Mouse (Mus musculus) forebrain, postnatal 0 days (tissue): ENCODE measurements around the gene Ccdc28a. TPM values are rescaled to one million over a fixed set of nuclear protein-coding genes. Genes with fewer than 3 reads are reported as not detected.
A peak's percentile ranks its signal among the peaks of the same experiment; 100 is the strongest.

Experiments used
- ATAC-seq: fragments of 200-750 bp; cut with Nextera tagmentation; 2 replicates; pipeline ENCODE4 v1.8.0; 2017; ENCODE audit warnings: mild to moderate bottlenecking, moderate library complexity
- DNase-seq: peaks from one replicate; pipeline ENCODE4 v3.0.0-alpha.2; 2015
- H3K27ac ChIP-seq: fragments of 300-500 bp; sonication (generic); 2 replicates; pipeline ENCODE4 v1.5.1; 2014; ENCODE audit warnings: low read depth, mild to moderate bottlenecking, antibody characterized with exemption, low read length, moderate library complexity, mixed read lengths
- H3K27me3 ChIP-seq: fragments of 300-500 bp; sonication (generic); 2 replicates; pipeline ENCODE4 v1.6.1; 2014; ENCODE audit warnings: mild to moderate bottlenecking, low read length, mixed read lengths; ENCODE audit not compliant: insufficient read depth
- H3K36me3 ChIP-seq: fragments of 300-500 bp; sonication (generic); 2 replicates; pipeline ENCODE4 v1.6.1; 2014; ENCODE audit warnings: mild to moderate bottlenecking, moderate library complexity; ENCODE audit not compliant: insufficient read depth
- H3K4me1 ChIP-seq: fragments of 300-500 bp; sonication (generic); 2 replicates; pipeline ENCODE4 v1.6.1; 2014; ENCODE audit warnings: antibody characterized with exemption; ENCODE audit not compliant: insufficient read depth
- H3K4me2 ChIP-seq: fragments of 300-500 bp; sonication (generic); 2 replicates; pipeline ENCODE4 v1.6.1; 2014; ENCODE audit warnings: low read depth, mild to moderate bottlenecking, moderate library complexity
- H3K4me3 ChIP-seq: fragments of 300-500 bp; sonication (generic); 2 replicates; pipeline ENCODE4 v1.5.1; 2014; ENCODE audit warnings: low read depth, low read length, mixed read lengths
- H3K9ac ChIP-seq: fragments of 300-500 bp; sonication (generic); 2 replicates; pipeline ENCODE4 v1.6.1; 2014; ENCODE audit warnings: mild to moderate bottlenecking
- H3K9me3 ChIP-seq: fragments of 300-500 bp; sonication (generic); 2 replicates; pipeline ENCODE4 v1.6.1; 2016; ENCODE audit warnings: low read length
- CTCF ChIP-seq: sonication (generic); IDR thresholded peaks from 2 replicates; pipeline ENCODE4 v1.5.1; 2016; ENCODE audit warnings: antibody characterized with exemption, control low read depth, low read depth
- WGBS: fragments of 180-500 bp; shearing (Covaris S2); extraction: QIAGEN DNeasy Blood & Tissue Kit; methylation state at CpG from one replicate; pipeline ENCODE4 v1.1.7; 2014; 5-methylcytosine and 5-hydroxymethylcytosine counted together
- polyA plus RNA-seq: library from polyadenylated mRNA; unstranded; fragments of >200 nt; fragmentation: Nextera tagmentation; extraction: Ambion mirVana; gene quantifications from 2 replicates; pipeline ENCODE4 v1.2.1, GENCODE M21; 2015
- total RNA-seq: library from RNA; depleted of rRNA; stranded (reverse); fragments of >200 nt; gene quantifications from 2 replicates; pipeline ENCODE4 v1.2.3, GENCODE M21; 2014

The Ccdc28a gene
- total and polyA plus RNA-seq, 2 experiments from 2014 or later, result 5.1 to 7.0 TPM

GRCm38 (mm10) chr10:18197206-18197979 lies 37.4 kb downstream of the Ccdc28a start:
- H3K9me3 ChIP-seq, result no peaks in the 10 kb centered on the region
- no peaks in the 10 kb centered on the region for H3K27me3 ChIP-seq
- H3K36me3 ChIP-seq, result no peaks in the 10 kb centered on the region
- H3K9ac ChIP-seq, result no peak overlapping the region
- H3K27ac ChIP-seq, result no peak overlapping the region
- peak; percentile 82 for ATAC-seq
- no peaks in the 10 kb centered on the region for H3K4me1 ChIP-seq
- 54% methylated on average over 14 of the region's 14 CpGs for WGBS
- peak; percentile 88 for DNase-seq
- peak overlapping the region; percentile 19 for H3K4me3 ChIP-seq
- peak; percentile 95 for TF ChIP-seq CTCF
- H3K4me2 ChIP-seq, result peak overlapping the region; percentile 41

GRCm38 (mm10) chr10:18194737-18195141 lies 40.1 kb downstream of the Ccdc28a start:
- WGBS, result 79% methylated on average over 14 of the region's 14 CpGs
- no peak for DNase-seq
- no peak for ATAC-seq

DNA sequence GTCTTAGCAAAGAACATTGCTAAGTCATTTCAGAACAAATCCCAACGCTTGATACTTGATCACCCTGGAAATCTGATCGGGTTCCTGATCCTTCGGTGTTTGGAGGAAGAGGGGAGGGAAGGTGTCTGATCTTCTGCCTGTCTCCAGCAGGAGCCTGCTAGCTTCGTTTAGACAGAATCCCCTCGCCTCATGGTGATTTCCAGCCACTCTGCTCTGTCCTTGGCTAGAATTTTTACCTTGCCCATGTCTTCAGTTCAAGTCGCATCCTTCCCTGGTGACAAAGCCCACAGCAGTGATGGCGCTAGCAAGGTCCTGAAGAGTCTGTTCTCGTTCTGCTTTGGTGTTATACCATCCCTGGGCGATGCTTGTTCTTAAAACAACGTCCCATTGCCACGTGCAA lies 40.6 kb downstream of the Ccdc28a start:
- H3K27ac ChIP-seq, result no peak overlapping the region
- H3K27me3 ChIP-seq, result no peaks in the 10 kb centered on the region
- H3K36me3 ChIP-seq, result no peaks in the 10 kb centered on the region
- H3K4me2 ChIP-seq, result no peak overlapping the region
- H3K9ac ChIP-seq, result no peak overlapping the region
- H3K4me1 ChIP-seq, result no peaks in the 10 kb centered on the region
- H3K4me3 ChIP-seq, result no peak overlapping the region
- ATAC-seq, result no peak
- no peak for DNase-seq
- 86% methylated on average over 11 of the region's 11 CpGs for WGBS
- no peak for TF ChIP-seq CTCF
- no peaks in the 10 kb centered on the region for H3K9me3 ChIP-seq

More at GRCm38 (mm10) chr10:18194737-18195141, 40.1 kb downstream of the Ccdc28a start:
- TF ChIP-seq CTCF, result no peak
- H3K9ac ChIP-seq, result no peak overlapping the region
- no peaks in the 10 kb centered on the region for H3K36me3 ChIP-seq
- no peak overlapping the region for H3K4me2 ChIP-seq
- H3K9me3 ChIP-seq, result no peaks in the 10 kb centered on the region
- no peak overlapping the region for H3K27ac ChIP-seq
- no peaks in the 10 kb centered on the region for H3K4me1 ChIP-seq
- no peaks in the 10 kb centered on the region for H3K27me3 ChIP-seq
- H3K4me3 ChIP-seq, result no peak overlapping the region

DNA sequence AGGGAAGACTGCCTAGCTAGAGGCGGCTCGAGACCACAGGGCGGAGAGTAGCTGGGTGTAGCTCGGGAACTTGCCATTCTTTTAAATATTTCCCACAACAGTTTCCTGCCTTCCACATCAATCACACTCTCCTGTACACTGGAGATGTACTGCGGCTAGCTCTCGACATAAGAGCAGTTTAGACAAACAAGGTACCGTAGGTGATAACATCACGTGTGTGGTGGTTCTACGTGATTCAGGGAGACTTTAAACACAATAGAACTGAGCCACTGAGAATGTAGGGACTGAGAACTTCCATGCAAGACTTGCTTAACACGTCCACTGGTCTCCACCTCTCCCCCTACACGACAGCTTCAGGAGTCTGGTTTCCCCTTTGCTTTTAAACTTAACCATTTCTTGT lies 41.6 kb downstream of the Ccdc28a start:
- DNase-seq, result no peak
- no peak for ATAC-seq
- Histone ChIP-seq H3K27me3 (no peaks in the 10 kb centered on the region), H3K27ac (no peak overlapping the region), H3K4me1 (no peaks in the 10 kb centered on the region), H3K9ac (no peak overlapping the region), H3K9me3 (no peaks in the 10 kb centered on the region), H3K4me3 (no peak overlapping the region), H3K36me3 (no peaks in the 10 kb centered on the region), H3K4me2 (no peak overlapping the region)
- no peak for TF ChIP-seq CTCF
- 85% methylated on average over 11 of the region's 11 CpGs for WGBS

- DNase-seq (no peak), ATAC-seq (no peak)
- Histone ChIP-seq H3K4me2 (no peak overlapping the region), H3K4me3 (no peak overlapping the region), H3K27me3 (no peaks in the 10 kb centered on the region), H3K36me3 (no peaks in the 10 kb centered on the region), H3K9me3 (no peaks in the 10 kb centered on the region), H3K27ac (no peak overlapping the region), H3K9ac (no peak overlapping the region), H3K4me1 (no peaks in the 10 kb centered on the region)
- 71% methylated on average over 8 of the region's 8 CpGs for WGBS
- no peak for TF ChIP-seq CTCF
Measured at GRCm38 (mm10) chr10:18191706-18192105, 43.1 kb downstream of the Ccdc28a start.

- no peaks in the 10 kb centered on the region for H3K4me1 ChIP-seq
- no peak overlapping the region for H3K4me3 ChIP-seq
- TF ChIP-seq CTCF, result no peak
- H3K9ac ChIP-seq, result no peak overlapping the region
- 82% methylated on average over 4 of the region's 4 CpGs for WGBS
- no peak for DNase-seq
- no peak overlapping the region for H3K27ac ChIP-seq
- H3K9me3 ChIP-seq, result no peaks in the 10 kb centered on the region
- no peak for ATAC-seq
- no peak overlapping the region for H3K4me2 ChIP-seq
- H3K36me3 ChIP-seq, result no peaks in the 10 kb centered on the region
- no peaks in the 10 kb centered on the region for H3K27me3 ChIP-seq
Measured at GRCm38 (mm10) chr10:18189498-18189897, 45.3 kb downstream of the Ccdc28a start.

DNA sequence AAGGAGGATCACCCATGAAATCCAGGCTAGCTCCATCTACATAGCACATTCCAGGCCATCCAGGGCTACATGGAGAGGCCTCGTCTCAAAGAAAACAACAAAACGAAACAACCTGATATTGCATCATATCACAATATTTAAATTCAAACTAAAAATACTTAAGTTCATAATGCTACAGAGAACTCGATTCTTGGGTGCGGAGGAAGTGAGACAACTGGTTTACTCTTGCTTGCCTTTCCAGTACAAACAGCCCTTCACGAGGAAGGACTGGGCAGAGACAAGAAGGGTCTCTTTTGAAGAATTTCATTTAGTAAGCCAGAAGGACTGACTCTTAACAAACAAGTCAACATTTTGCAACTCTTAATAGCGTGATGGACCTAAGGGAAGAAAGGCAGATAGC lies 46.2 kb downstream of the Ccdc28a start:
- Histone ChIP-seq H3K9me3 (no peaks in the 10 kb centered on the region), H3K27ac (no peak overlapping the region), H3K27me3 (no peaks in the 10 kb centered on the region), H3K4me2 (no peak overlapping the region), H3K4me1 (no peaks in the 10 kb centered on the region), H3K9ac (no peak overlapping the region), H3K4me3 (no peak overlapping the region), H3K36me3 (no peaks in the 10 kb centered on the region)
- DNase-seq (no peak), ATAC-seq (no peak)
- no peak for TF ChIP-seq CTCF
- 88% methylated on average over 6 of the region's 6 CpGs for WGBS
